Mouse (Mus musculus) myocyte (in vitro differentiated cells): ENCODE measurements around the gene Trappc1.

Experiments used
- CEBPB ChIP-seq: IDR thresholded peaks from 2 replicates; pipeline ENCODE4 v1.6.1; 2011; ENCODE audit warnings: mild to moderate bottlenecking, moderate library complexity; ENCODE audit not compliant: poor library complexity, insufficient read depth, severe bottlenecking
- E2F4 ChIP-seq: IDR thresholded peaks from one replicate; pipeline ENCODE4 v1.6.1; 2011; ENCODE audit warnings: mild to moderate bottlenecking, control low read depth, moderate library complexity; ENCODE audit not compliant: insufficient read depth
- POLR2A ChIP-seq: IDR thresholded peaks from one replicate; pipeline ENCODE4 v1.6.1; 2011; ENCODE audit warnings: low read depth, mild to moderate bottlenecking, control low read depth, moderate library complexity; ENCODE audit not compliant: insufficient read length
- POLR2AphosphoS2 ChIP-seq: IDR thresholded peaks from one replicate; pipeline ENCODE4 v1.6.1; 2011; ENCODE audit warnings: low read depth, control low read depth; ENCODE audit not compliant: insufficient read length
- TCF12 ChIP-seq: IDR thresholded peaks from one replicate; pipeline ENCODE4 v1.6.1; 2011; ENCODE audit warnings: mild to moderate bottlenecking, control low read depth; ENCODE audit not compliant: poor library complexity, insufficient read depth, severe bottlenecking

- TF ChIP-seq TCF12 (no peak), POLR2A (no peak), POLR2AphosphoS2 (no peak), E2F4 (no peak), CEBPB (no peak)
Observed at GRCm38 (mm10) chr11:69276081-69276480, 47.7 kb upstream of the Trappc1 start.
